20 mouse cellular contexts compared by ENCODE assay signal in the genomic region with DNA sequence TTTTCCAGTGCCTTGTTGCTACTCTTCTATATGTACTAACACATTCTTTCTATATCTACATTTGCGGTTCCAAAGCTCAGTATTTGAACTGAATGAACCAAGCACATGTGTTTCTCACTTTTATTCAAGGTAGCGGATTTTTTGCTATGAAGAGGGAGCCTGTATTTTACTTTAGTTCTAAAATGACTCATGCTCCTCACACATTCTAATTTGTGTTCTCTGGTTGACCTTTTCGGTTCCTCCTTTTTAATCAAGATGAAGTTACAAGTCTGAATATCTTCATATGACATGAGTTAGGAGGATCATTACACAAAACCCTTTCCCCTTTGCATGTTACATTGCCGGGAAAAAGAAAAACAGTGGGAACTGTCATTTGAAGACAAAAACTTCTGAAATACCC.
"Had no signal": no experiment of that assay in that cellular context is flagged by ENCODE, and none has a peak within 500 bp of the region (broad histone marks: within the 10 kb centered on the region; RNA-seq: fewer than 3 reads in every experiment).

No protein-coding gene starts in this region.

- H3K9ac ChIP-seq: kidney, embryonic 15.5 days; limb, embryonic 12.5 days; limb, embryonic 15.5 days; liver, embryonic 14.5 days; lung, embryonic 14.5 days; midbrain, embryonic 13.5 days had no signal

- H3K27ac ChIP-seq: kidney, embryonic 15.5 days; limb, embryonic 12.5 days; limb, embryonic 15.5 days; liver, embryonic 14.5 days; macrophage; midbrain, embryonic 13.5 days had no signal

- H3K4me3 ChIP-seq: kidney, embryonic 15.5 days; limb, embryonic 12.5 days; limb, embryonic 15.5 days; midbrain, embryonic 13.5 days had no signal

- H3K27me3 ChIP-seq: kidney, embryonic 15.5 days; limb, embryonic 12.5 days; limb, embryonic 15.5 days; midbrain, embryonic 13.5 days had no signal

- H3K4me2 ChIP-seq: kidney, embryonic 15.5 days; limb, embryonic 12.5 days; limb, embryonic 15.5 days; liver, embryonic 11.5 days; lung, embryonic 14.5 days; midbrain, embryonic 13.5 days had no signal

- ATAC-seq: lung, postnatal 0 days; midbrain, embryonic 13.5 days had no signal

- H3K4me1 ChIP-seq: midbrain, embryonic 13.5 days had no signal

- H3K36me3 ChIP-seq: kidney, embryonic 15.5 days; limb, embryonic 12.5 days; limb, embryonic 15.5 days; midbrain, embryonic 13.5 days had no signal

- H3K9me3 ChIP-seq: kidney, embryonic 15.5 days; limb, embryonic 15.5 days; midbrain, embryonic 13.5 days had no signal

- DNase-seq: kidney, adult 11 months; kidney, adult 8-10 months; kidney, postnatal 10 days; kidney, postnatal 36 days; left cerebral cortex, postnatal 4 days; lung, embryonic 14.5 days; right cerebral cortex, adult 18-20 months; right cerebral cortex, postnatal 14 days; spleen, adult 18-20 months; thymus, adult 2 months; thymus, postnatal 14 days; thymus, postnatal 4 days had no signal
